Mouse (Mus musculus): ENCODE results near the gene Zfp800. TPM values are rescaled to one million over a fixed set of nuclear protein-coding genes. Genes with fewer than 3 reads are reported as not detected.

Gene Zfp800
- polyA plus RNA-seq, 1 experiment from 2014 or later = 18.0 TPM

GRCm38 (mm10) chr6:28232618-28233361, 165.0 kb downstream of the Zfp800 start:
- Histone ChIP-seq H3K4me3 (no peak overlapping the region), H3K9me3 (no peaks in the 10 kb centered on the region), H3K27me3 (no peaks in the 10 kb centered on the region), H3K36me3 (peaks cover 6% of the 10 kb centered on the region; the same call in 1 of the 2 replicates), H3K4me2 (replicated peaks) (no peak overlapping the region), H3K27ac (no peak overlapping the region), H3K4me1 (no peaks in the 10 kb centered on the region), H3K9ac (no peak overlapping the region)
- no peak for ATAC-seq (ENCODE audit: insufficient number of reproducible peaks, insufficient read depth, low FRiP score, low TSS enrichment)
- WGBS = 90% methylated on average over 7 of the region's 7 CpGs

- no peaks in the 10 kb centered on the region for H3K4me1 ChIP-seq
- 87% methylated on average over 3 of the region's 3 CpGs for WGBS
- H3K27me3 ChIP-seq = no peaks in the 10 kb centered on the region
- no peak overlapping the region for H3K27ac ChIP-seq
- no peak for ATAC-seq (ENCODE audit: insufficient number of reproducible peaks, insufficient read depth, low FRiP score, low TSS enrichment)
- no peak overlapping the region for H3K4me3 ChIP-seq
- H3K9me3 ChIP-seq = no peaks in the 10 kb centered on the region
- H3K36me3 ChIP-seq = peaks cover 6% of the 10 kb centered on the region; the same call in 1 of the 2 replicates
- no peak overlapping the region for H3K4me2 ChIP-seq (replicated peaks)
- H3K9ac ChIP-seq = no peak overlapping the region
Observed at GRCm38 (mm10) chr6:28228085-28228484, 169.7 kb downstream of the Zfp800 start.

- H3K4me1 ChIP-seq = no peaks in the 10 kb centered on the region
- no peak overlapping the region for H3K4me3 ChIP-seq
- H3K9me3 ChIP-seq = no peaks in the 10 kb centered on the region
- no peak overlapping the region for H3K9ac ChIP-seq
- no peak for ATAC-seq (ENCODE audit: insufficient number of reproducible peaks, insufficient read depth, low FRiP score, low TSS enrichment)
- no peaks in the 10 kb centered on the region for H3K36me3 ChIP-seq
- H3K27ac ChIP-seq = no peak overlapping the region
- no peaks in the 10 kb centered on the region for H3K27me3 ChIP-seq
- 89% methylated on average over 4 of the region's 4 CpGs for WGBS
- no peak overlapping the region for H3K4me2 ChIP-seq (replicated peaks)
Observed at GRCm38 (mm10) chr6:28221017-28221416, 176.8 kb downstream of the Zfp800 start.

- H3K9ac ChIP-seq = no peak overlapping the region
- no peaks in the 10 kb centered on the region for H3K36me3 ChIP-seq
- ATAC-seq (ENCODE audit: insufficient number of reproducible peaks, insufficient read depth, low FRiP score, low TSS enrichment) = no peak
- WGBS = 85% methylated on average over 8 of the region's 8 CpGs
- no peak overlapping the region for H3K4me3 ChIP-seq
- H3K9me3 ChIP-seq = no peaks in the 10 kb centered on the region
- no peak overlapping the region for H3K27ac ChIP-seq
- H3K4me1 ChIP-seq = no peaks in the 10 kb centered on the region
- H3K27me3 ChIP-seq = no peaks in the 10 kb centered on the region
- H3K4me2 ChIP-seq (replicated peaks) = no peak overlapping the region
Observed at GRCm38 (mm10) chr6:28218386-28218785, 179.4 kb downstream of the Zfp800 start.

- no peak overlapping the region for H3K27ac ChIP-seq
Observed at GRCm38 (mm10) chr6:28215268-28215954, 182.4 kb downstream of the Zfp800 start.

GRCm38 (mm10) chr6:28214658-28215267, 183.0 kb downstream of the Zfp800 start:
- H3K27ac ChIP-seq = no peak overlapping the region

More at GRCm38 (mm10) chr6:28215268-28215954, 182.4 kb downstream of the Zfp800 start:
- Histone ChIP-seq H3K36me3 (no peaks in the 10 kb centered on the region), H3K27me3 (no peaks in the 10 kb centered on the region), H3K4me3 (peak overlapping the region; percentile 61), H3K9me3 (no peaks in the 10 kb centered on the region), H3K4me2 (replicated peaks) (peak overlapping the region; percentile 69), H3K9ac (peak overlapping the region; percentile 57), H3K4me1 (no peaks in the 10 kb centered on the region)
- under 1% methylated on average over 84 of the region's 87 CpGs for WGBS
- ATAC-seq (ENCODE audit: insufficient number of reproducible peaks, insufficient read depth, low FRiP score, low TSS enrichment) = peak; percentile 85

GRCm38 (mm10) chr6:28203454-28203853, 194.4 kb downstream of the Zfp800 start:
- no peak for ATAC-seq (ENCODE audit: insufficient number of reproducible peaks, insufficient read depth, low FRiP score, low TSS enrichment)

More at GRCm38 (mm10) chr6:28214658-28215267, 183.0 kb downstream of the Zfp800 start:
- Histone ChIP-seq H3K4me3 (peak overlapping the region; percentile 61), H3K9me3 (no peaks in the 10 kb centered on the region), H3K9ac (peak overlapping the region; percentile 57), H3K4me1 (no peaks in the 10 kb centered on the region), H3K4me2 (replicated peaks) (peak overlapping the region; percentile 69), H3K27me3 (no peaks in the 10 kb centered on the region), H3K36me3 (no peaks in the 10 kb centered on the region)
- no peak for ATAC-seq (ENCODE audit: insufficient number of reproducible peaks, insufficient read depth, low FRiP score, low TSS enrichment)
- WGBS = 26% methylated on average over 13 of the region's 13 CpGs

GRCm38 (mm10) chr6:28202833-28203232, 195.0 kb downstream of the Zfp800 start:
- 57% methylated on average over 6 of the region's 6 CpGs for WGBS
- Histone ChIP-seq H3K9me3 (no peaks in the 10 kb centered on the region), H3K9ac (no peak overlapping the region), H3K4me1 (no peaks in the 10 kb centered on the region), H3K4me3 (no peak overlapping the region), H3K4me2 (replicated peaks) (no peak overlapping the region), H3K27ac (no peak overlapping the region), H3K27me3 (no peaks in the 10 kb centered on the region), H3K36me3 (no peaks in the 10 kb centered on the region)
- ATAC-seq (ENCODE audit: insufficient number of reproducible peaks, insufficient read depth, low FRiP score, low TSS enrichment) = no peak

More at GRCm38 (mm10) chr6:28203454-28203853, 194.4 kb downstream of the Zfp800 start:
- no peak overlapping the region for H3K27ac ChIP-seq
- no peak overlapping the region for H3K4me2 ChIP-seq (replicated peaks)
- H3K27me3 ChIP-seq = no peaks in the 10 kb centered on the region
- H3K9me3 ChIP-seq = no peaks in the 10 kb centered on the region
- no peaks in the 10 kb centered on the region for H3K36me3 ChIP-seq
- 41% methylated on average over 4 of the region's 4 CpGs for WGBS
- H3K9ac ChIP-seq = no peak overlapping the region
- no peak overlapping the region for H3K4me3 ChIP-seq
- H3K4me1 ChIP-seq = no peaks in the 10 kb centered on the region

GRCm38 (mm10) chr6:28193901-28194300, 203.9 kb downstream of the Zfp800 start:
- H3K4me2 ChIP-seq (replicated peaks) = no peak overlapping the region
- H3K27me3 ChIP-seq = no peaks in the 10 kb centered on the region
- H3K9ac ChIP-seq = no peak overlapping the region
- no peaks in the 10 kb centered on the region for H3K36me3 ChIP-seq
- no peaks in the 10 kb centered on the region for H3K9me3 ChIP-seq
- H3K4me1 ChIP-seq = no peaks in the 10 kb centered on the region
- no peak for ATAC-seq (ENCODE audit: insufficient number of reproducible peaks, insufficient read depth, low FRiP score, low TSS enrichment)
- no peak overlapping the region for H3K4me3 ChIP-seq
- H3K27ac ChIP-seq = no peak overlapping the region
- WGBS = 32% methylated on average over 2 of the region's 2 CpGs

GRCm38 (mm10) chr6:28191935-28192334, 205.9 kb downstream of the Zfp800 start:
- H3K9me3 ChIP-seq = no peaks in the 10 kb centered on the region
- no peak overlapping the region for H3K4me2 ChIP-seq (replicated peaks)
- no peak overlapping the region for H3K4me3 ChIP-seq
- 94% methylated on average over 2 of the region's 2 CpGs for WGBS
- no peak for ATAC-seq (ENCODE audit: insufficient number of reproducible peaks, insufficient read depth, low FRiP score, low TSS enrichment)
- no peak overlapping the region for H3K27ac ChIP-seq
- no peak overlapping the region for H3K9ac ChIP-seq
- H3K4me1 ChIP-seq = no peaks in the 10 kb centered on the region
- no peaks in the 10 kb centered on the region for H3K36me3 ChIP-seq
- no peaks in the 10 kb centered on the region for H3K27me3 ChIP-seq
